Mouse (Mus musculus) kidney, embryonic 15.5 days (tissue): Measurements from ENCODE around the gene Rplp0. TPM values are rescaled to one million over a fixed set of nuclear protein-coding genes. Genes with fewer than 3 reads are reported as not detected.
"Not testable (repeated sequence)": the region's sequence is repeated elsewhere in the genome, so short reads cannot be mapped to it uniquely, and the experiment has no call there.

Experiments
- ATAC-seq: fragments of 200-750 bp; cut with Nextera tagmentation; replicated peaks from 2 replicates; pipeline ENCODE4 v1.8.0; 2017; ENCODE audit warnings: moderate TSS enrichment; ENCODE audit not compliant: low FRiP score
- H3K27ac ChIP-seq: fragments of 300-500 bp; sonication (generic); 2 replicates; pipeline ENCODE4 v1.5.1; 2015; ENCODE audit warnings: mild to moderate bottlenecking, inconsistent platforms
- H3K27me3 ChIP-seq: fragments of 300-500 bp; sonication (generic); 2 replicates; pipeline ENCODE4 v1.6.1; 2015; ENCODE audit warnings: inconsistent platforms
- H3K36me3 ChIP-seq: fragments of 300-500 bp; sonication (generic); 2 replicates; pipeline ENCODE4 v1.6.1; 2015; ENCODE audit warnings: inconsistent platforms
- H3K4me1 ChIP-seq: fragments of 300-500 bp; sonication (generic); 2 replicates; pipeline ENCODE4 v1.6.1; 2015; ENCODE audit warnings: inconsistent platforms
- H3K4me2 ChIP-seq: fragments of 300-500 bp; sonication (generic); 2 replicates; pipeline ENCODE4 v1.6.1; 2015; ENCODE audit warnings: moderate library complexity, mild to moderate bottlenecking, inconsistent platforms
- H3K4me3 ChIP-seq: fragments of 300-500 bp; sonication (generic); replicated peaks from 2 replicates; pipeline ENCODE4 v1.5.1; 2015; ENCODE audit warnings: mild to moderate bottlenecking, inconsistent platforms
- H3K9ac ChIP-seq: fragments of 300-500 bp; sonication (generic); 2 replicates; pipeline ENCODE4 v1.6.1; 2015; ENCODE audit warnings: mild to moderate bottlenecking, inconsistent platforms
- H3K9me3 ChIP-seq: fragments of 300-500 bp; sonication (generic); replicated peaks from 2 replicates; pipeline ENCODE4 v1.6.1; 2016; ENCODE audit warnings: inconsistent platforms
- WGBS: fragments of 180-500 bp; shearing (Covaris S2); methylation state at CpG from one replicate; pipeline ENCODE4 v1.1.7; 2015; ENCODE audit warnings: mixed read lengths; 5-methylcytosine and 5-hydroxymethylcytosine counted together
- polyA plus RNA-seq: library from polyadenylated mRNA; unstranded; fragments of >200 nt; fragmentation: Nextera tagmentation; extraction: Ambion mirVana; gene quantifications from 2 replicates; pipeline ENCODE4 v1.2.1, GENCODE M21; 2015

Gene Rplp0
- polyA plus RNA-seq = 1,539 and 1,600 TPM in 2 replicates

DNA sequence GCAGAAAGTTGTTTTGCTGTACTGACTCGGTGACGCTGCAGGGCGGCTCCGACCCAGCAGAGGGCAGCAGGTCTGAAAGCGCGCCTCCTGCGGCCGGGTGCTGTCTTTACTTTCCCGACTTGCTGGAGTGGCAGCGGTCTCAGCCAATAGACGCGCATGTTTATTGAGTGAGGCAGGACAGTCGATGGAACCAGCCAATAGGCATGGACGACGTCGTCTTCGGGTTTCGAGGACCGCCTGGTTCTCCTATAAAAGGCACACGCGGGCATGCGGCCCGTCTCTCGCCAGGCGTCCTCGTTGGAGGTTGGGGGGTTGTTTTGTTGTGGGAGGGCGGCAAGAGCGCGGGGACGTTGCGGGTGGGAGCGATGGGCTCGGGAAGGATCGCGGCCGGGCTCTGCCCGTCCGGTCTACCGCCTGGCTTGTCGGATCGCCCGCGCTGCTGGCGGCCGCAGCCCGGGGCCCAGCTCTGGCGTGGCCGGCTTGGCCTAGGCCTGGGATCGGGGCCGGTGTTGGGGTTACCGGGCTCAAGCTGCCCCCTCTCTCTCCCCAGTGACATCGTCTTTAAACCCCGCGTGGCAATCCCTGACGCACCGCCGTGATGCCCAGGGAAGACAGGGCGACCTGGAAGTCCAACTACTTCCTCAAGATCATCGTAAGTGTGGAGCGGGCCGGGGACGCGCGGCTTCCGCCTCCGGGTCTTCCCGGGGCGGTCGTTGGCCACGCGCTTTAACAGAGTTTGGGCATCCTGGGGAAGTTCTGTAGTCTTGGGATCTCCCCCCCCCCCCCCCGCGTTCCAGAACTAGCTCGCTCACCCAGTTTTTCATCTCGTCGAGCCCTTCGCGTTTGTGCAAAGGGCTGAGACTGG, at the start of gene Rplp0:
Rplp0 (plus strand) TSS at position 231 of the 865 bp plus-strand sequence.
- Histone ChIP-seq H3K4me3 (peak within 1 kb of the TSS; percentile 90), H3K27me3 (no peaks in the 10 kb centered on the region), H3K36me3 (peaks cover 41% of the 10 kb centered on the region), H3K27ac (peak within 1 kb of the TSS; percentile 89), H3K9me3 (no peaks in the 10 kb centered on the region), H3K4me1 (peaks cover 45% of the 10 kb centered on the region), H3K4me2 (peak within 1 kb of the TSS; percentile 75), H3K9ac (peak within 1 kb of the TSS; percentile 99)
- under 1% methylated on average over 78 of the region's 78 CpGs for WGBS
- ATAC-seq = peak; percentile 98

DNA sequence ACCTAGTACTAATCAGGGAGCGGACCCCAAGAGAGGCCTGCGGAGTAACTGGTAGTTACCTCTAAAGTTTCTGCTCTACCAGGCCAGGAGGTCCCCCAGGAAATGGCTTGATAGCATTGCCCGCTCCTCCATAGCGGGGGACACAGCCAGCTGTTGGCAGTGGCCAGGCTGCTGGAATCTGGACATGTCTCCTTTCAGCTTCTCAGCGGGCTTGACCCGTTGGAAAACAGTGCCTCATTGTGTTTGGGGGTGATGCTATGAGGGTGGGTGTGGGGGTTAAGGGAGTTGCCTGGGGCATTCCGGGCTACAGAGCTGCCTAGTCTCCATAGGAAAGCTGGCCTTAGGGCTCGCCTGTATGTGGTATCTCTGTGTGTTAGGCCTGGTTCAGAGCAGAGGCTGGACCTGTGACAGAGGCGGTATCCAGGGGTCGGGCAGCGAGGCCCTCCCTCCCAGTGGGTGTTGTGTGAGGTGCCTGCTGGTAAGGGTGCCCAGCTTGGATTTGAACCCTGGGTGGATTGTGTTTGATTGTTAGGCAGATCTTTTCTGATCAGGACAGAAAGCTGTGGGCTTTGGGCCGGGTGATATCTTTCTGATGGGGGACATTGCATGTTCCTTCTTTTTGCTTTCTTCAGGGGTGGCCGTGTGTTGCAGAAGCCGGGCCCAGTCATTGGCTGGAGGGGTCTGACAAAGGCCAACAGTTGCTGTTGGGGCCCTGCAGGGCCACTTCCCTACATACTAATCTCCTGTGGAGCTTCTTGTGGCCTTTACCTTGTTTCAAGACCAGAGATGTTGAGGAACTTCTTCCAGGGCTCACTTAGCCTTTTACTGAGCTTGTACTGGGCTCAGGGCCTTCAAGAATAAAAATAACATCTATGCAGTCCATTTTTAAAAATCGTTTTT, 49.2 kb upstream of the Rplp0 start:
- Histone ChIP-seq H3K27me3 (no peaks in the 10 kb centered on the region), H3K4me3 (peak overlapping the region; percentile 96), H3K9me3 (no peaks in the 10 kb centered on the region), H3K9ac (peak overlapping the region; percentile 19; the same call in 1 of the 2 replicates), H3K36me3 (peaks cover 7% of the 10 kb centered on the region; the same call in 1 of the 2 replicates), H3K4me2 (peak overlapping the region; percentile 83), H3K27ac (peak overlapping the region; percentile 89), H3K4me1 (peaks cover 66% of the 10 kb centered on the region)
- no peak for ATAC-seq
- WGBS = 70% methylated on average over 15 of the region's 15 CpGs

DNA sequence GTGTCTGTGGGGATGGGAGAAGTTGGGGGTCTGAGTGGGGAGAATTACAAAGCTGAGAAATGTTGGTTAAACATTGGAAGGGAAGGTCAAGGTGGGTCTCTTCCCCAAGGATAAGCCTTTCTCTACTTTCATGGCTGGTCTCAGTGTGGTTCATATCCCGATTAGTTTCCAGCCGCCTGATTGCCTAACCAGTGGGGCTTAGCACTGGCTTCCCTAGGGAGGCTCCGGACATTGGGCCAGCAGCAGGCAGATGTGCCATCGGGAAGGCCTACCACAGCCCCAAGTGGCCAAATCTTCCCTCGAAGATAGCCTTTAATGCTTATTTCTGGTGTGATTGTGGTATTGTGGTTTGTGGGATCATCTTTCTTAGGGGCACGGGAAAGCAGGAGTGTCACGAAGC, 46.9 kb upstream of the Rplp0 start:
- H3K36me3 ChIP-seq = peaks cover 13% of the 10 kb centered on the region
- H3K4me1 ChIP-seq = peaks cover 77% of the 10 kb centered on the region
- H3K4me2 ChIP-seq = no peak overlapping the region
- H3K27me3 ChIP-seq = no peaks in the 10 kb centered on the region
- H3K27ac ChIP-seq = no peak overlapping the region
- no peak overlapping the region for H3K4me3 ChIP-seq
- no peak for ATAC-seq
- WGBS = 91% methylated on average over 7 of the region's 7 CpGs
- H3K9ac ChIP-seq = no peak overlapping the region
- no peaks in the 10 kb centered on the region for H3K9me3 ChIP-seq

DNA sequence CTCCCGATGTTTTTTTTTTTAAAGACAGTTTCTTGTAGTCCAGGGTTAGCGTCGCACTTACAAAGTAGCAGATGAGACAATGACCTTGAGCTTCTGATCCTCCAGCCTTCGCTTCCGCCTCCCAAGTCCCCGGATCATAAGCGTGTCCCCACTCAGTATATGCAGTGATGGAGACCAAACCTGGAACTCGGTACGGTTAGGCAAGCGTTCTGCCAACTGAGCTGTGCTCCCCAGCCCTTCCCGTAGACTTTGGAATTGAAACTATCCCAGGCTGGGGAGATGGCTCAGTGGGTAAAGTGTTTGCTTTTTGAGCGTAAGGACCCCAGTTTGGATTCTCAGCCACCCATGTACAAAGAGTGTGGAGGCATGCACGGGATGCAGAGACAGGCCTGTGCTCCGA, 46.0 kb upstream of the Rplp0 start:
- no peaks in the 10 kb centered on the region for H3K9me3 ChIP-seq
- H3K4me3 ChIP-seq = no peak overlapping the region
- H3K4me2 ChIP-seq = no peak overlapping the region
- 96% methylated on average over 14 of the region's 14 CpGs for WGBS
- no peak overlapping the region for H3K27ac ChIP-seq
- H3K27me3 ChIP-seq = no peaks in the 10 kb centered on the region
- peaks cover 13% of the 10 kb centered on the region for H3K36me3 ChIP-seq
- H3K9ac ChIP-seq = no peak overlapping the region
- ATAC-seq = no peak
- peaks cover 68% of the 10 kb centered on the region for H3K4me1 ChIP-seq

DNA sequence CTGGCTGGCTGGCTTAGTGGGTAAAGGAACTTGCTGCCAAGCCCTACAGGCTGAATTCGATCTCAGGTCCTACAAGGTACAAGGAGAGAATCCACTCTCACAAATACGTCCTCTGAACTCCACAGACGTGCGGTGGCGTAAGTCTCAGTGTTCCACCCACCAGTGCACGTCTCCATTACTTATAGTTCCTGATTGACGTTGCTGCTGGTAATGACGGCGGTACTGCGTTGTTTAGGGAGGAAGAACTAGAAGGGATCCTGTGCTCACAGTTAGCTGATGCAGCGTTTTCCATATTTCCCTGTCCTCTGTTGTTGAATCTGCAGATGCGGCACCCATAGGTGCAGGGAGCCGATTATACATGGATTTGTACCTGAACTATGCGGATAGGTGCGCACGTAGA, 45.5 kb upstream of the Rplp0 start:
- Histone ChIP-seq H3K36me3 (peaks cover 13% of the 10 kb centered on the region), H3K27ac (peak overlapping the region; percentile 90), H3K4me3 (no peak overlapping the region), H3K9me3 (no peaks in the 10 kb centered on the region), H3K4me2 (no peak overlapping the region), H3K9ac (no peak overlapping the region), H3K4me1 (peaks cover 64% of the 10 kb centered on the region), H3K27me3 (no peaks in the 10 kb centered on the region)
- ATAC-seq = no peak
- WGBS = 93% methylated on average over 16 of the region's 16 CpGs

DNA sequence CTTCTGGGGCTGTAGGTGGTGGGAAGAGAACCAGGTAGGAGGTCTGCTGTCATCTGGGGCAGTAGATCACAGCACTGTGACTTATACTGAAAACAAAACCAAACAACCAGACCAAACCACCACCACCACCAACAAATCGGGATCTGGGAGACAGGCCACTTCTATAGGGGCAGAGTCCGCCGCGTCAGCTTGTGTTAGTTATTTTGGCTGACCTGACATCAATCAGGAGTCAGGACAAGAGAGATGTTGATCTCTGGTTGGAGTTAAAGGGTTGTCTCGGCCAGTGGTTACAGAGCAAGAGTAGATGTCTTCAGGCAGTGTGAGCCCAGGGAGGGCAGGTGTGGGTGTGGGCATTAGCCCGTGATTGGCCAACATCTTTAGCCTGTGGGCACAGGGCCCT, 44.9 kb upstream of the Rplp0 start:
- 64% methylated on average over 6 of the region's 6 CpGs for WGBS
- Histone ChIP-seq H3K4me2 (peak overlapping the region; percentile 33; the same call in 1 of the 2 replicates), H3K36me3 (peaks cover 13% of the 10 kb centered on the region), H3K9ac (no peak overlapping the region), H3K27ac (peak overlapping the region; percentile 90), H3K4me1 (peaks cover 57% of the 10 kb centered on the region), H3K27me3 (no peaks in the 10 kb centered on the region), H3K9me3 (no peaks in the 10 kb centered on the region), H3K4me3 (no peak overlapping the region)
- no peak for ATAC-seq

DNA sequence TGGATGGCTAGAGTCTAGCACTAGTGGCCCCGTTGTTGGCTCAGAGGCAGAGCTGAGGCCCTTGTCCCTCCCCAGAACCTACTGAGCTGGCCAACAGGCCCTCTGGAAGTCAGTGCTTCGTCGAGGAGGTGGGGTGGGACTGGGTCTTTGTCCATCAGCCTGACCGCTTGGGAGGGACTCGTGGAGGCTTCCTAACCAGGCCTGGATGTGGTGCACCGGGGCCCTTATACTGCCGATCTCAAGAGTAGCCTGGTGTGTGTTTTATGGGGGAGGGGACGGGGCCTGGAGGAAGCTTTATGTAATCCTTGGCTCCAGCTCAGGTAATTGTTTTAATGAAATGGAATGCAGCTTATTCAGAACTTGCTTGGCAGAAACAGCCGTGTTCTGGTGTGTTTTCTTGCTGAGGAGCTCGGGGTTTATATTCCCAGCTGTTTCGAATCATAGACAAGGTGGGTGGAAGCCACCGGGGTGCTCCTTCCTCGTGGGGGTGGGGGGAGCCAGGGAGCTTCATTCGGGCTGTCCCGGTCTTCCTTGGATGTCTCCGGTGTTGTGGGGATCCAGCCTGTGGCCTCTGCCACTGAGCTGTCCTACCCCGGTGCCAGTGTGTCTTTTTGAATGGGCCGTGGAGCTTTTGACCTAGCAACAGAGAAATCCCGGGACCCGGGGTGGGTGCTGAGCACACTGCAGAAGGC, 44.2 kb upstream of the Rplp0 start:
- WGBS = 36% methylated on average over 20 of the region's 20 CpGs

DNA sequence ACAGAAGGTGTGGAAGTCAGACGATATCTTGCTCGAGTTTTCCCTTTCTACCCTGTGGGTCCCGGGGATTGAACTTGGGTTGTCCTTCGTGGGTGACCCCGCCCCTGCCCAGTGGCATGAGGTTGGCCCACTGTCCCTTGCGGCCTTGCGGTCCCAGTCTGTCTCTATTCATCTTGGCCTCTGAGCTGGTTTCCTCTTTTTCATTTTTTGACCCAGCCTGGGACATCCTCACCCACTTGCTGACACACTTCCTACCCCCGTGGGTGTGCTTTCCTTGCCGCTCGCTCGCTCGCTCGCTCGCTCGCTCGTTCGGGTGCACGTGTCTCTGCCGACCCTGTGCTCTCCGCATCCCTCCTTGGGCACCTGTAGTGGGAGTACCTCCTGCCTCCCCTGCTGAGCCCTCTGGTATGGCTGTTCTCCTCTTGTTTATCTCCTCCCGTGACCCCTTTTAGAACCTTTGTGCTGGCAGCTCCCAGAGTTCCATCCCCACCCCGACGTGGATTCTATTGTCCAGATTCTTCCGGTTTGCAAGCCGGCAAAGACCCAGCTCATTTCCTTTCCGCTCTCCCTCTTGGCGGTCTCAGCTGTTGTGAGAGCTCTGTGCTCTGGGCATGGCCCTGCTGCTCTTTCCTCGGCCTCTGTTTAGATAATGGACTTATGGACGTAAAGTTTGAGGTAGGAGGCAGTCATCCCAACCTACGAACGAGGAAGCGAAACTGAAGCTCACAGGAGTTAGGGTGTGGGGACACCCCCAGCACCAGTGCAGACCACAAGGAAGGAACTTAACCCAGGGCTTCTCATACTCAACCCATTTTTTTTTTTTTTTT, 43.0 kb upstream of the Rplp0 start:
- no peak overlapping the region for H3K9ac ChIP-seq
- H3K9me3 ChIP-seq = no peaks in the 10 kb centered on the region
- H3K36me3 ChIP-seq = peaks cover 15% of the 10 kb centered on the region
- H3K27ac ChIP-seq = peak overlapping the region; percentile 90
- 0 out of 2 replicates have a peak overlapping the region, but pooled peaks have one; percentile 1 for H3K4me3 ChIP-seq
- WGBS = 66% methylated on average over 32 of the region's 32 CpGs
- H3K4me2 ChIP-seq = peak overlapping the region; percentile 43; the same call in 1 of the 2 replicates
- no peak for ATAC-seq
- H3K27me3 ChIP-seq = no peaks in the 10 kb centered on the region
- H3K4me1 ChIP-seq = peaks cover 57% of the 10 kb centered on the region

More for the DNA sequence above, 44.2 kb upstream of the Rplp0 start:
- Histone ChIP-seq H3K36me3 (peaks cover 13% of the 10 kb centered on the region), H3K4me2 (peak overlapping the region; percentile 43), H3K4me1 (peaks cover 52% of the 10 kb centered on the region), H3K9me3 (no peaks in the 10 kb centered on the region), H3K4me3 (0 out of 2 replicates have a peak overlapping the region, but pooled peaks have one; percentile 6), H3K27me3 (no peaks in the 10 kb centered on the region), H3K27ac (peak overlapping the region; percentile 90), H3K9ac (no peak overlapping the region)
- ATAC-seq = peak; percentile 52

DNA sequence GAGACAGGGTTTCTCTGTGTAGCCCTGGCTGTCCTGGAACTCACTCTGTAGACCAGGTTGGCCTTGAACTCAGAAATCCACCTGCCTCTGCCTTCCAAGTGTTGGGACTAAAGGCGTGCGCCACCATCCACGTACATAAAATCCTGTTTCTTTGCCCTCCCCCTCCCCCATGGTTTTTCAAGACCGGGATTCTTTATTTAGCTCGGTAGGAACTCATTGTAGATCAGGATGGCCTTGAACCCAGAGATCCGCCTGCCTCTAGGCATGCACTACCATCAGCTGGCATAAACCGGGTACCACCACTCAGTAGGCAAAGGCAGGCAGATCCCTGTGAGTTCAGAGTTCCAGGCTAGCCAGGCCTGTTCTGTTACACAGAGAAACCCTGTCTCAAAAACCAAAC, 42.4 kb upstream of the Rplp0 start:
- H3K27ac ChIP-seq = peak overlapping the region; percentile 90
- no peaks in the 10 kb centered on the region for H3K27me3 ChIP-seq
- no peak overlapping the region for H3K4me2 ChIP-seq
- 88% methylated on average over 7 of the region's 7 CpGs for WGBS
- no peak overlapping the region for H3K4me3 ChIP-seq
- no peak overlapping the region for H3K9ac ChIP-seq
- peaks cover 59% of the 10 kb centered on the region for H3K4me1 ChIP-seq
- no peak for ATAC-seq
- H3K9me3 ChIP-seq = no peaks in the 10 kb centered on the region
- H3K36me3 ChIP-seq = peaks cover 15% of the 10 kb centered on the region

DNA sequence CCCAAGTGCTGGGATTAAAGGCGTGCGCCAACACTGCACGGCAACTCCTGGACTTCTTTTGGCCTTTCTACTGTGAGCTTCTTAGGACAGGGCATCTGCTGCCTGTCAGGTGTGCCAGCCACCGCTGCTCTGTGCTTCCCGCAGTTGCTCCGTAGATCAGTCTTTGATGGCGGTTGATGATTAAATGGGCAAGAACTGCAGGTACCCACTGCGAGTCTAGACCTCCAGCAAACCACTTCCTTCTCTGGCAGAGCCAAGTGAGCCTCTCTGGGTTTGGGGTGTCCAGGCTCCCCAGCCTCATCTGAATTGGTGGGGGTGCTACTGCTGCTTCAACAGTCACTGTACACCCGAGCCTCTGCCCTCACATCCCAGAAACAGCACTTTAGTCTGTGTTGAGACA, 41.8 kb upstream of the Rplp0 start:
- H3K9me3 ChIP-seq = no peaks in the 10 kb centered on the region
- H3K36me3 ChIP-seq = peaks cover 15% of the 10 kb centered on the region
- peaks cover 62% of the 10 kb centered on the region for H3K4me1 ChIP-seq
- ATAC-seq = no peak
- H3K27ac ChIP-seq = peak overlapping the region; percentile 90
- H3K9ac ChIP-seq = no peak overlapping the region
- 85% methylated on average over 9 of the region's 9 CpGs for WGBS
- H3K4me3 ChIP-seq = no peak overlapping the region
- H3K27me3 ChIP-seq = no peaks in the 10 kb centered on the region
- no peak overlapping the region for H3K4me2 ChIP-seq

DNA sequence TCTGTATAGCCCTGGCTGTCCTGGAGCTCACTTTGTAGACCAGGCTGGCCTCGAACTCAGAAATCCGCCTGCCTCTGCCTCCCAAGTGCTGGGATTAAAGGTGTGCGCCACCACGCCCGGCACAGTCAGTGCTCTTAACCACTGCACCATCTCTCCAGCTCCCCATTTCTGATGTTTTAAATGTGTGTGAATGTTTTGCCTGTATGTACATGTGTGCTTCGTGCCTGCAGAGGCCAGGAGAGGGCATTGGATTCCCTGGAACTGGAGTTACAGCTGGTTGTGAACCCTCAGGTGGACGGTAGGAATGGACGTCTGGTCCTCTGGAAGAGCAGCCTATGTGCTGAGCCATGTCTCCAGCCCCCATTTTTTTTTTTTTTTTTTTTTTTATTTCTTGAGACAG, 41.1 kb upstream of the Rplp0 start:
- 95% methylated on average over 8 of the region's 8 CpGs for WGBS
- peaks cover 69% of the 10 kb centered on the region for H3K4me1 ChIP-seq
- not testable (repeated sequence) for H3K9ac ChIP-seq, H3K4me2 ChIP-seq, H3K27ac ChIP-seq, ATAC-seq, H3K9me3 ChIP-seq, H3K4me3 ChIP-seq, H3K27me3 ChIP-seq
- peaks cover 11% of the 10 kb centered on the region; the same call in 1 of the 2 replicates for H3K36me3 ChIP-seq
